Mouse (Mus musculus) ES-Bruce4 (cell line): ENCODE results near the gene Gemin4.

Experiments
- CTCF ChIP-seq: IDR thresholded peaks from one replicate; pipeline ENCODE4 v1.8.1; 2011; ENCODE audit warnings: low read depth, low read length
- POLR2A ChIP-seq: IDR thresholded peaks from one replicate; pipeline ENCODE4 v1.8.1; 2011; ENCODE audit warnings: low read length; ENCODE audit not compliant: insufficient read depth

GRCm38 (mm10) chr11:76206793-76207192 is 10.7 kb downstream of the Gemin4 start:
- no peak for TF ChIP-seq POLR2A
- no peak for TF ChIP-seq CTCF
